Mouse (Mus musculus) limb, embryonic 14.5 days (tissue): ENCODE measurements around the gene Fcgr4. TPM values are rescaled to one million over a fixed set of nuclear protein-coding genes. Genes with fewer than 3 reads are reported as not detected.
"Not testable (repeated sequence)": the region's sequence is repeated elsewhere in the genome, so short reads cannot be mapped to it uniquely, and the experiment has no call there.

ENCODE experiments used
- ATAC-seq: fragments of 200-750 bp; cut with Nextera tagmentation; 2 replicates; pipeline ENCODE4 v1.8.0; 2017; ENCODE audit warnings: low read depth, moderate number of reproducible peaks, moderate TSS enrichment; ENCODE audit not compliant: low FRiP score
- DNase-seq: peaks from one replicate; pipeline ENCODE4 v3.0.0-alpha.2; 2015; ENCODE audit warnings: low spot score
- H3K27ac ChIP-seq: fragments of 300-500 bp; sonication (generic); replicated peaks from 2 replicates; pipeline ENCODE4 v1.5.1; 2014; ENCODE audit warnings: low read depth, mild to moderate bottlenecking, low read length, moderate library complexity, mixed read lengths
- H3K27me3 ChIP-seq: fragments of 300-500 bp; sonication (generic); 2 replicates; pipeline ENCODE4 v1.6.1; 2014; ENCODE audit warnings: low read length, mixed read lengths; ENCODE audit not compliant: control insufficient read depth, insufficient read depth
- H3K36me3 ChIP-seq: fragments of 300-500 bp; sonication (generic); 2 replicates; pipeline ENCODE4 v1.6.1; 2014; ENCODE audit warnings: mild to moderate bottlenecking, low read length, moderate library complexity, mixed read lengths; ENCODE audit not compliant: control insufficient read depth, insufficient read depth
- H3K4me1 ChIP-seq: fragments of 300-500 bp; sonication (generic); 2 replicates; pipeline ENCODE4 v1.6.1; 2014; ENCODE audit warnings: antibody characterized with exemption, low read length, mixed read lengths; ENCODE audit not compliant: control insufficient read depth, insufficient read depth
- H3K4me2 ChIP-seq: fragments of 300-500 bp; sonication (generic); replicated peaks from 2 replicates; pipeline ENCODE4 v1.6.1; 2014; ENCODE audit warnings: low read depth, mild to moderate bottlenecking, low read length, moderate library complexity; ENCODE audit not compliant: severe bottlenecking
- H3K4me3 ChIP-seq: fragments of 300-500 bp; sonication (generic); replicated peaks from 2 replicates; pipeline ENCODE4 v1.5.1; 2014; ENCODE audit warnings: low read length
- H3K9ac ChIP-seq: fragments of 300-500 bp; sonication (generic); 2 replicates; pipeline ENCODE4 v1.6.1; 2014; ENCODE audit warnings: mild to moderate bottlenecking, low read depth, low read length, moderate library complexity; ENCODE audit not compliant: severe bottlenecking
- H3K9me3 ChIP-seq: fragments of 300-500 bp; sonication (generic); 2 replicates; pipeline ENCODE4 v1.6.1; 2016; ENCODE audit warnings: low read length; ENCODE audit not compliant: control insufficient read depth
- POLR2A ChIP-seq: fragments of 200-500 bp; IDR thresholded peaks from 2 replicates; pipeline ENCODE4 v1.8.0; 2012; ENCODE audit warnings: inconsistent platforms, mild to moderate bottlenecking, moderate library complexity, borderline replicate concordance; ENCODE audit not compliant: insufficient read depth, insufficient read length; ENCODE audit errors: extremely low read depth
- WGBS: fragments of 180-500 bp; shearing (Covaris S2); extraction: QIAGEN DNeasy Blood & Tissue Kit; methylation state at CpG from one replicate; pipeline ENCODE4 v1.1.7; 2014; 5-methylcytosine and 5-hydroxymethylcytosine counted together
- polyA plus RNA-seq, 2 experiments: library from polyadenylated mRNA; depleted of rRNA in 1 of 2; stranded (reverse) in 1 of 2; unstranded in 1 of 2; fragments of >200 nt; fragmentation: Nextera tagmentation in 1 of 2; extraction: Ambion mirVana in 1 of 2; gene quantifications; 2 replicates each; pipeline versions ENCODE4 v1.2.1 to v1.2.3; 2012 to 2014

Fcgr4 gene
- polyA plus RNA-seq, 2 experiments: 0.59 to 0.75 TPM

DNA sequence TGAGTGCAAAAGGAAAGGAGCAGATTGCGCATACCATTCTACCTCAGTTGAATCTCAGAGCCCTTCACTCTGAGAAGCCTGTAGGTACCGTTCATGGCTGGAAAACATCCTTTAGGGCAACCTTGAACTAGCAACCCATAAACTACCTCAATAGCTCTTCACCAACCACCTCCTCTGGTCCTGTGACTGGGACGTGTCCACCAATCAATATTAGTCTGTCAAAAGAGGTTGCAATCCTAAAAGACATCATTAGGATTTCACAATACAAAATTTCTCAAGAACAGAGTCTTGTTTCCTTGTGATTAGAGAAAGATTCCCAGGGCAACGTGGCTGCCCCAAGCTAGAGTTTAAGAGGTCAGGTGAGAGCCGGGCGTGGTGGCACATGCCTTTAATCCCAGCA, 34.6 kb downstream of the Fcgr4 start:
- Histone ChIP-seq H3K27me3 (no peaks in the 10 kb centered on the region), H3K4me3 (no peak overlapping the region), H3K9me3 (no peaks in the 10 kb centered on the region), H3K9ac (no peak overlapping the region), H3K4me2 (no peak overlapping the region), H3K4me1 (no peaks in the 10 kb centered on the region), H3K27ac (no peak overlapping the region), H3K36me3 (no peaks in the 10 kb centered on the region)
- WGBS: 80% methylated on average over 6 of the region's 6 CpGs
- DNase-seq (no peak), ATAC-seq (no peak)
- TF ChIP-seq POLR2A: no peak

DNA sequence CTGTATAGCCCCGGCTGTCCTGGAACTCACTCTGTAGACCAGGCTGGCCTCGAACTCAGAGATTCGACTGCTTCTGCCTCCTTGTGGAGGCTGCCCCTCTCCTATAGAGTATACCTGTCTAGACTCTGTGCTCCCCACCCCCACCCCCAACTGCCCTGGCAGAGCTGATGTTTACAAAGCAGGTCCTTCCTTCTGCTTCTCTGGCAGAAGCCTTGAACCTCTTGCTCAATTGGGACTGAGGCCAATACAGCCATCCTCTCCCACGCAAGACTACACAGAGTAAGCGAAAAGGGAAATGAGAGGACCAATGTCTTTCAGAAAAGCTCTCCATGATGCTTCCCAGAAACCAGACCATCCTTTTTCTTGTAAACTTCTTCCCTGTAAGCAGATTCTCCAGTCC, 38.5 kb downstream of the Fcgr4 start:
- Histone ChIP-seq H3K4me1 (no peaks in the 10 kb centered on the region), H3K4me2 (no peak overlapping the region), H3K36me3 (no peaks in the 10 kb centered on the region), H3K27me3 (no peaks in the 10 kb centered on the region), H3K4me3 (no peak overlapping the region), H3K9ac (no peak overlapping the region), H3K27ac (no peak overlapping the region), H3K9me3 (no peaks in the 10 kb centered on the region)
- ATAC-seq (no peak), DNase-seq (no peak)
- TF ChIP-seq POLR2A: no peak
- WGBS: 87% methylated on average over 5 of the region's 5 CpGs

DNA sequence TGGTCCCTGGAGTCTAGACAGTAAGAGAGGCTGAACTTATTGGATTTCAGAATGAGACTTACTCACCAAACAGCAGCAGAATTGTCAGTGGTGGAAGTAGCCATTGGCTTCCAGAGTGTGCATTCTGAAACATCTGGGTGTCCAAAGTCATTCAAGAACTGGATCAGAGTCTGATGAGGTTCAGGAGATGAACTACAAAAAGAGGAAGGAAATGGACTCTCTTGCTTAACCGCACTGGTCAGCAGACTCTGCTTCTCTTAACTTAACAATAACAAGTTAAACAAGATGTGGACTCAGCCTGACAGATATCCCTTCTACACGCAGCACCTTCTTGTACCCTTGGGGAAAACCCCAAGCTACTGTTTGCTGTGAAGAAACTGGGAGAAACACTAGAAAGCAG, 40.5 kb downstream of the Fcgr4 start:
- Histone ChIP-seq H3K9ac (no peak overlapping the region), H3K27ac (no peak overlapping the region), H3K36me3 (no peaks in the 10 kb centered on the region), H3K9me3 (no peaks in the 10 kb centered on the region), H3K4me3 (no peak overlapping the region), H3K4me1 (no peaks in the 10 kb centered on the region), H3K4me2 (no peak overlapping the region), H3K27me3 (peaks cover 10% of the 10 kb centered on the region)
- 80% methylated on average over 2 of the region's 2 CpGs for WGBS
- no peak for TF ChIP-seq POLR2A
- no peak for ATAC-seq
- no peak for DNase-seq

DNA sequence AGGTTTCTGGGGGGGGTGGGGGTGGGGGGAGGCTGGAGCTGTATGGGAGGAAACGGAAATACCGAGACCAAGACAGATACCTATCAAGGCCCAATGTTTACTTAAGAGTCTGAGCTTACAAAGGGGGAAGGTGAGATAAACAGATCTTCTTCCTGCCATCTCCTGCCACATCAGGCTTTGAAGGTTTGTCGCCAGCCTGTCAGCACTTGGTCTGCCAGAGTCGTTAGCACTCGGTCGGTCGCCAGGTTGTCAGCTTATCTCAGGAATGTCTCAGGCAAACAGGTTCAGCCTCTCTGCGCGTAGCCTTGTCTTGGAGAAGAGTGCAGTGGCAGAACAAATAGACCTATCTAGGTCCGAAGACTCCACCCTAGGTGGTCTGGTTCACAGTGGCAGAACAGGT, 41.7 kb downstream of the Fcgr4 start:
- no peak overlapping the region for H3K4me2 ChIP-seq

DNA sequence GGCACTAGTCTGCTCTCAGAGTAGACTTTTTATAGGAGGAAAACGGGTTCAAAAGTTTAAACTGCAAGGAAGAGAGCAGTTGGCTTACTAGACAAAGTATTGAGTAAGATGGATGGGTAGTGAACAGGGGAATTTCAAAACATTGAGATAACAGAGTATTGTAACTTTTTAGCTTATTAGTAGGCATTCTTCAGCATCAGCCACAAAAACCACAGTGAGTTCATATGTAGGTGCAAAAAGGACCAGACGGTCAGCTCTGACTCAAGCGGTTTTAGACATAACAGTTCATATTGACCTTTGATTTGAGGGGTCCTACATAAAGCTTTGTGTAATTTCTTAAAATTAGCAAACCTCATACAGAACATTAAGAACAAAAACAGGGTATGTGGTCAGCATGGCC, 42.8 kb downstream of the Fcgr4 start:
- no peak overlapping the region for H3K27ac ChIP-seq
- H3K36me3 ChIP-seq: no peaks in the 10 kb centered on the region
- no peak overlapping the region for H3K4me3 ChIP-seq
- 85% methylated on average over 3 of the region's 3 CpGs for WGBS
- peaks cover 3% of the 10 kb centered on the region for H3K4me1 ChIP-seq
- no peaks in the 10 kb centered on the region for H3K9me3 ChIP-seq
- no peak overlapping the region for H3K9ac ChIP-seq
- H3K4me2 ChIP-seq: no peak overlapping the region
- no peak for TF ChIP-seq POLR2A
- H3K27me3 ChIP-seq: peaks cover 26% of the 10 kb centered on the region
- ATAC-seq (no peak), DNase-seq (no peak)

More for the DNA sequence above, 41.7 kb downstream of the Fcgr4 start:
- no peak for ATAC-seq
- Histone ChIP-seq H3K4me1 (peaks cover 3% of the 10 kb centered on the region), H3K9ac (no peak overlapping the region), H3K9me3 (no peaks in the 10 kb centered on the region), H3K27ac (no peak overlapping the region), H3K27me3 (peaks cover 21% of the 10 kb centered on the region), H3K36me3 (no peaks in the 10 kb centered on the region), H3K4me3 (no peak overlapping the region)
- no peak for TF ChIP-seq POLR2A
- WGBS: 30% methylated on average over 10 of the region's 10 CpGs
- no peak for DNase-seq

DNA sequence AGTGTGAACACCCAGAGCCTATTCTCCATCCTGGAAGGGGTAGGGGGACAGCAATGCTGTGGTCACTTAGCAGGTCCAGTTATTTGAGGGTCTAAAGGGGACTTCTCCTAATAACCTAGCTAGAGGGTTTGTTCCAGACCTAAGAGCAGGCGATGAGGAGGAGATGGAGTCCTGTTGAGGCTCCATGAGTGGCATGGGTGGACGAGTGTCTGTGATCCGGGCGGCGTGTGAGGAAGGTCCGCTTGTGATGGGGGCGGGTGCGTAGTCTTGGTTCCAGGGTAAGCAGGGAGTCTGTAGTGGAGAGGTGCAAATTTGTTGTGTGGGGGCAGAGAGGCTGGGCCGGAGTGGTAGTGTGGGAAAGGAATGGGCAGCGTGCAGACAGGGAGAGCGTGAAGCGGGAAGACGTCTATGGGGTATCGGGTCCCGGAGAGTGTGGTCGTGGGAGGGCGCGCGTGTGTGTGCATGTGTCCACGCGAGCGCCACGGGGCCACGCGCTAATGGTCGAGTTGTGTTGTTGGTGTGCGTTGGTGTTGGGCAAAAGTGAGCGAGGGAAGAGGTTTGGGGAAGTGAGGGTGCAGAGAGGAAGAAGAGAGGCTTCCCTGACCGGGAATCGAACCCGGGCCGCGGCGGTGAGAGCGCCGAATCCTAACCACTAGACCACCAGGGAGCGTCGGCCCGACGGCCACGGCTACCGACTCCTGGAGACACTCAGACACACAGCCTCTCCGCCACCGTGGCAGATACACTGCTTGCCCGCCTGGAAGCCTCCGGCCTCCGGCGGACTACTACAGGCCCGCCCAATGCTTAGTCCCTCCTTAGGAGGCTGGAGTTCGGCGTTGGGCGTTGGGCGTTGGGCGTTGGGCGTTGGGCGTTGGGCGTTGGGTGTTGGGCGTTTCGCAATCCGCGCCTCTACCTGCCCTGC, 45.1 kb downstream of the Fcgr4 start:
- H3K9ac ChIP-seq: peak overlapping the region; percentile 44; the same call in 1 of the 2 replicates
- not testable (repeated sequence) for H3K4me1 ChIP-seq, DNase-seq, H3K9me3 ChIP-seq, H3K36me3 ChIP-seq, H3K27ac ChIP-seq
- H3K4me2 ChIP-seq: peak overlapping the region; percentile 62
- H3K4me3 ChIP-seq: peak overlapping the region; percentile 47
- WGBS: 8% methylated on average over 33 of the region's 61 CpGs
- H3K27me3 ChIP-seq: peaks cover 30% of the 10 kb centered on the region
- ATAC-seq: peak; percentile 82

DNA sequence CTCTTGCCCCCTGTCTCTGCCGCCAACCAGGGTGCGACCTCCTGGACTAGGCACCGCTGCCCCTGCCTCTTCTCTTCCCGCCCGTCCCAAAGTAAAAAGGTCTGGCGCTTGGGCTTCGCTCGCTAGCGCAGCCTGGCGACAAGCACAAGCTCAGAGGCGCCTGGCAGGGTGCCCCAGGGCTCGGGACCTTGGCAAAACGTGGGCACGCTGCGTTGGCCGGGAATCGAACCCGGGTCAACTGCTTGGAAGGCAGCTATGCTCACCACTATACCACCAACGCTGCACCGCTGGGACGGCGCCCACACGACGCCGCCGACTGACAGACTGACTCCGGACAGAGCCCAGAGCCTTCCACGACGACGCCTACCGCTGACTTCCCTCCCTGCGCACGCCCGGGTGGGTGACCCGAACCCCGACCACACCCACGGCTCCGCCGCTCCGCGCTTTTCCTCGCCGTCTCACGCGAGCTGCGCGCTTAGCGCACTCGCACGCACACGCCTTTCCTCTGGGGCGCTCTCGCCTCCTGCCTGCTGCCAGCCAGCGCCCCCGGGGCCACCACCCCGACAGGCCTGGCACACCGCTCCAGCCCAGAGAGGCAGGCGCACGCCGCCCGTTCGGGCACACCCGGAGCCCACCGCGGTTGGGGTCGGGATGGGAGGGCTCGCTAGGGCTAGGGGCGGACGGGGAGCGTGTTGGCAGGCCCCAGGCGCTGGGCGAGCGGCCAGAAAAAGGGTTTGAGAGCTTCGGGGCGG, 45.9 kb downstream of the Fcgr4 start, which contains the start of gene Fcgr3:
Gene Fcgr3 (minus strand): TSS at position 445 of the 752 bp plus-strand sequence.
- Histone ChIP-seq H3K4me2 (peak within 1 kb of the TSS; percentile 62), H3K9ac (peak within 1 kb of the TSS; percentile 44; the same call in 1 of the 2 replicates), H3K27me3 (peaks cover 35% of the 10 kb centered on the region), H3K4me3 (peak within 1 kb of the TSS; percentile 47)
- not testable (repeated sequence) for H3K27ac ChIP-seq, H3K9me3 ChIP-seq, H3K4me1 ChIP-seq, H3K36me3 ChIP-seq
- WGBS: 3% methylated on average over 38 of the region's 75 CpGs
- peak; percentile 19 for DNase-seq
- ATAC-seq: peak; percentile 59

DNA sequence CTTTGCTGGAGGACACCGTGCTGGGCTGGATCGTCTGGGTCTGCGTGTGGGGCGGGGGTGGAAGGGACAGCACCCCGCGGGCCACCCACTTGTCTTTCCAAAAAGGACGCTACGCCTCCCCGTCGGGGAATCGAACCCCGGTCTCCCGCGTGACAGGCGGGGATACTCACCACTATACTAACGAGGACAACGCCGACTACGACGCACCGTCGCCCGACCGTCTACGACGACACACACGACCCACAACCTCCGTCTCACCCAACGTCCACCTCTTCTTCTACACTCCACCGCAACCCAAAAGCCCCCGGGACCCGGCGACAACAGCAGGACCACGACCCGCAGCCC, 46.5 kb downstream of the Fcgr4 start:
- Histone ChIP-seq H3K27me3 (peaks cover 39% of the 10 kb centered on the region), H3K4me2 (peak overlapping the region; percentile 37; the same call in 1 of the 2 replicates), H3K4me3 (peak overlapping the region; percentile 47)
- 0% methylated on average over 13 of the region's 35 CpGs for WGBS
- not testable (repeated sequence) for H3K4me1 ChIP-seq, H3K9ac ChIP-seq, DNase-seq, H3K9me3 ChIP-seq, H3K27ac ChIP-seq, H3K36me3 ChIP-seq
- ATAC-seq: peak; percentile 28
